Mouse (Mus musculus) cortical plate, adult 2 months (tissue): ENCODE results near the gene H2-M10.2.
A peak's percentile ranks its signal among the peaks of the same experiment; 100 is the strongest.
"Not testable (repeated sequence)": the region's sequence is repeated elsewhere in the genome, so short reads cannot be mapped to it uniquely, and the experiment has no call there.

Source experiments
- CTCF ChIP-seq: fragments of 200-500 bp; IDR thresholded peaks from 2 replicates; pipeline ENCODE4 v1.5.1; 2011; ENCODE audit warnings: mild to moderate bottlenecking, control low read depth, low read length; ENCODE audit not compliant: insufficient read depth; ENCODE audit errors: extremely low read depth
- POLR2A ChIP-seq: fragments of 200-500 bp; IDR thresholded peaks from 2 replicates; pipeline ENCODE4 v1.6.1; 2011; ENCODE audit warnings: mild to moderate bottlenecking, low read length, control low read depth; ENCODE audit not compliant: insufficient read depth; ENCODE audit errors: extremely low read depth

GRCm38 (mm10) chr17:36308855-36309254 is 22.6 kb upstream of the H2-M10.2 start:
- TF ChIP-seq CTCF: peak; percentile 66
- TF ChIP-seq POLR2A: not testable (repeated sequence)
